In the genomic region with DNA sequence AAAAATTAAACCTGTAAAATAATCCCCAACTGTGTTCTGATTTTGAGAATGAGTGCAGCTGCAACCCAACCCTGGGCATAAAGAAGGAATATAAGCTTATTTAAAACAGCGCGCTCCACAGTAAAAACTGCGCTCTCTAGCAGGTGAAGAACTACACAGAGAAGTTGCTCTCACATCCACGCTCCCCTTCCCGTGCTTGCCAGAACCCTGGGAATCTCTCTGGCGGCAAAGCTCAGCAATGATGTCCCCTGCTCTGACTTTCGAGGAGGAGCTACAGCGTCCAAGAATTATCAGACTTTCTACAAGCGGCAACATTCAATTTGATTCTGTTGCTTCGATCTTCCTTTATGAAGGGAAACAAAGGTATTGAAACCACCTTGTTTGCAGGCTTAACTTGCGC, we compare ENCODE assay signal across 19 mouse cellular contexts.
DNase-seq lines count a peak whose midpoint lies in the region; ATAC-seq and TF ChIP-seq lines count a peak whose summit lies in the region.
"Had no signal": no experiment of that assay in that cellular context is flagged by ENCODE, and none has a peak within 500 bp of the region (broad histone marks: within the 10 kb centered on the region; RNA-seq: fewer than 3 reads in every experiment).

No protein-coding gene starts in this region.

- WGBS in forebrain, embryonic 12.5 days, result 83% methylated on average over 11 of the region's 11 CpGs
- WGBS in forebrain, embryonic 11.5 days, result 84% methylated on average over 11 of the region's 11 CpGs
- 80% methylated on average over 11 of the region's 11 CpGs for WGBS in neural tube, embryonic 11.5 days
- WGBS in hindbrain, postnatal 0 days, result 55% methylated on average over 11 of the region's 11 CpGs

- ATAC-seq in forebrain, embryonic 12.5 days (ENCODE audit: low FRiP score), result no peak
- no peak for ATAC-seq in forebrain, embryonic 11.5 days (replicated peaks; ENCODE audit: low FRiP score)
- no peak for ATAC-seq in neural tube, embryonic 11.5 days (ENCODE audit: insufficient read depth, low FRiP score, low TSS enrichment)
- ATAC-seq in hindbrain, postnatal 0 days, result peak; percentile 53
- ATAC-seq in granulocyte monocyte progenitor cell, adult 5-6 weeks (replicated peaks; ENCODE audit: poor library complexity, severe bottlenecking), result no peak

- peaks cover 11% of the 10 kb centered on the region; the same call in 1 of the 2 replicates for H3K4me1 ChIP-seq in forebrain, embryonic 12.5 days
- H3K4me1 ChIP-seq in forebrain, embryonic 11.5 days (replicated peaks; ENCODE audit: control insufficient read depth, insufficient read depth, low read length), result no peaks in the 10 kb centered on the region
- no peaks in the 10 kb centered on the region for H3K4me1 ChIP-seq in neural tube, embryonic 11.5 days (ENCODE audit: control insufficient read depth, insufficient read depth, low read length)
- peaks cover 9% of the 10 kb centered on the region; the same call in 1 of the 2 replicates for H3K4me1 ChIP-seq in hindbrain, postnatal 0 days (ENCODE audit: insufficient read depth, low read length)
- H3K4me1 ChIP-seq: heart, embryonic 10.5 days; limb, embryonic 15.5 days; liver, embryonic 15.5 days had no signal

- DNase-seq in forebrain, embryonic 11.5 days (ENCODE audit: low spot score), result no peak
- no peak for DNase-seq in neural tube, embryonic 11.5 days (ENCODE audit: low spot score)
- DNase-seq in neural tube, embryonic 10.5 days (ENCODE audit: extremely low spot score, low spot score), result no peak
- no peak for DNase-seq in hindbrain, postnatal 0 days (ENCODE audit: low spot score)
- DNase-seq in frontal cortex, postnatal 14 days (ENCODE audit: low spot score in 2 of 2), result no peak
- DNase-seq in gastrocnemius, postnatal 14 days, result no peak
- DNase-seq: adrenal gland, postnatal 14 days; cerebellum, adult 11 months; gastrocnemius, postnatal 10 days; kidney, adult 2 months; kidney, postnatal 10 days; right cerebral cortex, adult 18-20 months had no signal

- H3K4me3 ChIP-seq in forebrain, embryonic 12.5 days (replicated peaks), result no peak overlapping the region
- no peak overlapping the region for H3K4me3 ChIP-seq in forebrain, embryonic 11.5 days (ENCODE audit: low read depth, low read length)
- H3K4me3 ChIP-seq in neural tube, embryonic 11.5 days (ENCODE audit: low read depth, low read length), result no peak overlapping the region
- no peak overlapping the region for H3K4me3 ChIP-seq in hindbrain, postnatal 0 days (ENCODE audit: low read length)
- H3K4me3 ChIP-seq: heart, embryonic 10.5 days; limb, embryonic 15.5 days; liver, embryonic 15.5 days; myocyte had no signal

- H3K27me3 ChIP-seq in forebrain, embryonic 12.5 days, result no peaks in the 10 kb centered on the region
- H3K27me3 ChIP-seq in forebrain, embryonic 11.5 days (ENCODE audit: control insufficient read depth, insufficient read depth, low read length), result no peaks in the 10 kb centered on the region
- H3K27me3 ChIP-seq in neural tube, embryonic 11.5 days (ENCODE audit: control insufficient read depth, insufficient read depth, low read length), result no peaks in the 10 kb centered on the region
- H3K27me3 ChIP-seq in hindbrain, postnatal 0 days (ENCODE audit: insufficient read depth, low read length), result no peaks in the 10 kb centered on the region
- H3K27me3 ChIP-seq: CH12.LX; limb, embryonic 15.5 days; liver, embryonic 15.5 days had no signal

- intact Hi-C loops in gastrocnemius, postnatal 14 days (cut with DNase I; ENCODE audit: low total_unique reads), result no loop called here

- H3K9me3 ChIP-seq in forebrain, embryonic 12.5 days, result no peaks in the 10 kb centered on the region
- no peaks in the 10 kb centered on the region for H3K9me3 ChIP-seq in forebrain, embryonic 11.5 days (ENCODE audit: control insufficient read depth, low read length)
- no peaks in the 10 kb centered on the region for H3K9me3 ChIP-seq in neural tube, embryonic 11.5 days (ENCODE audit: control insufficient read depth, low read length)
- no peaks in the 10 kb centered on the region for H3K9me3 ChIP-seq in hindbrain, postnatal 0 days (ENCODE audit: low read length)
- H3K9me3 ChIP-seq: heart, embryonic 10.5 days; limb, embryonic 15.5 days; liver, embryonic 15.5 days had no signal

- no peaks in the 10 kb centered on the region for H3K36me3 ChIP-seq in forebrain, embryonic 12.5 days (replicated peaks)
- no peaks in the 10 kb centered on the region for H3K36me3 ChIP-seq in forebrain, embryonic 11.5 days (ENCODE audit: control insufficient read depth, insufficient read depth, low read length)
- H3K36me3 ChIP-seq in neural tube, embryonic 11.5 days (ENCODE audit: control insufficient read depth, insufficient read depth, low read length), result no peaks in the 10 kb centered on the region
- H3K36me3 ChIP-seq in hindbrain, postnatal 0 days (ENCODE audit: insufficient read depth, low read length), result no peaks in the 10 kb centered on the region
- H3K36me3 ChIP-seq: heart, embryonic 10.5 days; limb, embryonic 15.5 days; liver, embryonic 15.5 days had no signal

- H3K9ac ChIP-seq in forebrain, embryonic 12.5 days, result no peak overlapping the region
- no peak overlapping the region for H3K9ac ChIP-seq in forebrain, embryonic 11.5 days (ENCODE audit: low read length)
- H3K9ac ChIP-seq in neural tube, embryonic 11.5 days (ENCODE audit: low read length), result no peak overlapping the region
- no peak overlapping the region for H3K9ac ChIP-seq in hindbrain, postnatal 0 days (replicated peaks; ENCODE audit: low read length)
- H3K9ac ChIP-seq: limb, embryonic 15.5 days; liver, embryonic 15.5 days had no signal

- H3K27ac ChIP-seq in forebrain, embryonic 12.5 days, result peak overlapping the region; percentile 19; the same call in 1 of the 2 replicates
- no peak overlapping the region for H3K27ac ChIP-seq in forebrain, embryonic 11.5 days (ENCODE audit: low read depth, low read length)
- H3K27ac ChIP-seq in neural tube, embryonic 11.5 days (ENCODE audit: low read depth, low read length), result 0 out of 2 replicates have a peak overlapping the region, but pooled peaks have one; percentile 14
- 0 out of 2 replicates have a peak overlapping the region, but pooled peaks have one; percentile 17 for H3K27ac ChIP-seq in hindbrain, postnatal 0 days
- H3K27ac ChIP-seq: heart, embryonic 10.5 days; limb, embryonic 15.5 days; liver, embryonic 15.5 days had no signal

- H3K4me2 ChIP-seq in forebrain, embryonic 12.5 days, result no peak overlapping the region
- H3K4me2 ChIP-seq in forebrain, embryonic 11.5 days (ENCODE audit: low read depth, low read length, severe bottlenecking), result no peak overlapping the region
- H3K4me2 ChIP-seq in neural tube, embryonic 11.5 days (ENCODE audit: low read depth), result no peak overlapping the region
- peak overlapping the region; percentile 11; the same call in 1 of the 2 replicates for H3K4me2 ChIP-seq in hindbrain, postnatal 0 days (ENCODE audit: low read depth, low read length)
- H3K4me2 ChIP-seq: limb, embryonic 15.5 days; liver, embryonic 15.5 days had no signal

- no peak for TF ChIP-seq CTCF in hindbrain, postnatal 0 days (IDR thresholded peaks at IDR 0.05; ENCODE audit: low read depth)
